Mouse (Mus musculus): ENCODE data around the gene Psenen. TPM values are rescaled to one million over a fixed set of nuclear protein-coding genes. Genes with fewer than 3 reads are reported as not detected.
A peak's percentile ranks its signal among the peaks of the same experiment; 100 is the strongest.

Gene Psenen
- total RNA-seq, 2 experiments from 2014 or later = 91.2 to 92.1 TPM

DNA sequence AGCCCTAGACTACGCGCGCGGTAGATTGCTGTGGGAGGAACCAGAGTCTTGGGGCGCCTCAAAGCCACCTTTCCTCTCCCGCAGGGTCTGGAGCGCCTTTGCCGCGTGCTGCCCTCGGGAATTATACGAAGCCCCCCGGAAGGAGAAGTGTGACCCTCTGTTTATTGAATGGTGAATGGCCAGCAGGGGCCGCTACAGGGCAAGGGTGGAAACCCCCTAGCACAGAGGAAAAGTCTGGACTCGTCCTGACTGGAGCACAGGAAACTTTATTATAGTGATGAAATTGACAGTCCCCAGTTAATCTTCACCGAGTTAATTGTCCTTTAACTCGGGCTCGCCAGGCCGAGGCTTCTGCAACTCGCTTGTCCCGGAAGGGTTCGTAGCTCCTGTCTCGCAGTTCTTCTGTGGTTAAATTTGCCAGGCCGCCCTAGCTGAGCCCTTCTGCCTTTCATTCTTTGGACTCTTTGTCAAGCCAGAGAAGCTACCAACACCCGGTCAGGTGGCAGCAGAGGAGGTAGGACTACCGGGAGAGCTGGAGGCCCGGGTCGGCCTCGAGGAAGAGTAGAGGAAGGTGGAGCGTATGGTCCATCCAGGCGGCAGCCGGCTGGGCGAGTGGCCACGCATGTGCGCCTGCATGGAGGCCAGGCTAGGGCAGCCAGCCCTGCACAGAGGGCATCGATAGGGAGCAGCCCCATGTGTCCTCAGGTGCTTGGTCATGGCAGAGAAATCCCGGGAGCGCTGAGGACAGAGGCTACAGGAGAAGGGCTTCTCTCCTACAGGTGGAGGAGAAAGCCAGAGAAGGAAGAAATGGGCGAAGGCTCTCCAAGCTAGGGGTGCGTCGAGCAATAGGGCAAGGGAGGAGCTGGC, 26.2 kb upstream of the Psenen start:
- peak; percentile 78 for DNase-seq

DNA sequence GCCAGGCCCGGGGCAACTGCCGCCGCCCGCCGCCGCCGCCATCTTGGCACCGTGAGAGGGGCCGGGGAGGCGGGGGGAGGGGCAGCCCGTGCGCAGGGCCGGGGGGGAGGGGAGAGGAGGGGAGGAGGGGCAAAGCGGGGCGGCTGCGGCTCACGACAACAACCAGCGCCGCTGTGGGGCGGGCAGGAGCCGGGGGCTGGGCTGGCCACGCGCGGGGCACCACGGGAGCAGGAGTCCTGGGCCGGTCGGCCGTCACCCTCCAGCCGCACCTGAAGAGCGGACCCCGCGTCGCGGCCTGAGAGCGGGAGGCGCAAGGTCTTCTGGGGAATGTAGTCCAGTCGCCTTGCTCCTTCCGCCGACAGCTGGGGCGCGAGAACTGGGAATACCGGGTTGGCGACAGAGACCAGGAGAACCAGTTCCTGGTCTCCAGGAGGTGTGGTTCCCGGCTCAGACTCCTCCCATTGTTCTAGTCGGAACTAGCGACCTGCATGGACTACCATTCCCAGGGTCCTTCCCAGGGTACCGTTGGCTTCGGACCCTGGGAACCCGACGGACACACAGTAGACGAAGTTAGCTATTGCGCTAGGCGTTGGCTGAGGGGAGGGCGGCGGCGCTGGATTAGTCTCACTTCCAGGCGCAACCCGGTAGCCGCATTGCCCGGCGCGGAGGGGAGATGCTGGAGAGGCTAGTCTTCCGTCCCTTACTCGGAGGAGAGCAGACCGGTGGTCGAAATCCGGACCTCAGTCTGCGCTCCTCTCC, 25.4 kb upstream of the Psenen start, which contains the start of gene Kmt2b:
Gene Kmt2b, minus strand, starts transcription at position 51 of the 759 bp plus-strand sequence.
- peak; percentile 98 for DNase-seq

DNA sequence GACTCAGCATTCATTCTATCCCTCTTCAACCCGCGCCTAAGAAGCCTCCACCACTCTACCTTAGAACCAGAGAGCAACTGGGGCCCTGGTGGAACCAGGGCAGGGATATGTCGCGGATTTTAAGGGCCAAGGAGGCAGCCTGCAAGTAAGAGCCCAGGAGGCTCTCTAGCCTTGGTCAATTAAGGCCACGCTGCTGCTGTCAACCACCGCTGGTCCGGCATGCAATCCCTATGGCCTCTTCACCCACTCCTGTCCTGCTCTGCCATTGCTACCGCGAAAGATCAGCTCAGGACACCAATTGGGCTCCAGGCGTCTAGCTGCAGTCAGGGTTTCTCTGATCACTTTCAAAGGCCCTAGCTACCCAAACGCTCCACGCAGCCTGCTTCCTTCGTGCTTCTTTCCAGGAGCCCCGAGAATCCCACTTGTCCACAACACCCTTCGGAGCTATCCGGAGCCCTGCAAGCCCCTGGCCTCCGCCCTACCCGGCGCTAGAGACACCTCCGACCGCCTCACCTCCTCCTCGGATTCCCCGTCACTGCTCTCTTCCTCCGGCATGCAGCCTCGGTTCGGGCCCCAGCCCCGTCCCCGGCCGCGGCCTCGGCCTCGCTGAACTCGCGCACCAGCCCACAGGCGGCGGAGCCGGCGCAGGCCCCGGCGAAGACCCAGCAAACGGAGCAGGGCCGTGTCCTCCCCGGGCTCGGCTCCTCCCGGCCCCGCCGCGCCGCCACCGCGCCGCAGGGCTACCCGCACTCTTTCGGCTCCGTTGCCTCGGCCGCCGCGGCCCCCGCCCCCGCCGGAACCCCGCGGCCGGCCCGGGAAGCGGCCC, 24.6 kb upstream of the Psenen start:
- DNase-seq = no peak

DNA sequence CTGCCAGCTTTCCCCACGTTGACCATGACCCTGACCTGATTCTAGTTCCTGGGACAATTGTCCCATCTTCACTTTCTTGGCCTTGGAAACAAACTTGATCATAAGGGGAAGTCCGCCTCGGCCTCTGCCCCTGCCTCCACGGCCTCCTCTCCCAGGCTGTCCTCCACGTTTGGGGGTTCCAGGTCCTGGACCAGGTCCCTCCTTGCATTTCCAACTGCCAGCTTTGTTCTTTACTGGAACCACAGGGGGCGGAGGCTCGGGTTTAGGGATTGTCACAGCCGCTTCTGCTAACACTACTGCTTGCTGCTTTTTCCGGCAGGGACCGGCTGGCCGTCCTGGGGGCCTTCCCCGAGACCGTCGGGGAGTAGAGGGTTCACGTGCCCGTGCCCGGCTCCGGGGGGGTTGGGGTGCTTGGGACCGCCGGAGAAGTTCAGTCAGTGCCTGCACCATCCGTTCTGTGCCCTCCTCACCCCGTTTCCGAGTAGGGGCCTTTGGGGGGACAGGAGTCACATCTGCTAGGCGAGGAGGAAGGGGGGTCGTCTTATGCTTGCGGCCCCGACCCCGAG, 23.1 kb upstream of the Psenen start:
- no peak for DNase-seq

DNA sequence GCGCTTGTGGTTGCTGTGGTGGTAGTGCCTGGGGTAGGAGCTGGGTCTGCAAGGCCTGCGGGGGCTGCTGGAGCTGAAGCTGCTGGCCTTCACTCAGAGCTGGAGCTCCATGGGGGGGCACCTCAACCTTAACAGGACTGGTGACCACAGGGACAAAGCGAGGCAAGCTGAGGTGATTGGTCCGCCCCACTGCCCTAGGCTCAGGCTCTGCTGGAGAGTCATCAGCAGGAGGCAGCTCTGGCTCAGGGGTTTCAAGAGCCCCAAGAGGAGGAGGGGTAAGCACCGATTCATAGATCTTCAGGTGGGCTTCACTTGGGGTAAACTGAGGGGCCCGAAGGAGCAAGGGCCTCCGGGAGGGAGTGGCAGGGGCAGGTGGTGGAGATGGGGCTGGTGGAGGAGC, 21.7 kb upstream of the Psenen start:
- no peak for DNase-seq

DNA sequence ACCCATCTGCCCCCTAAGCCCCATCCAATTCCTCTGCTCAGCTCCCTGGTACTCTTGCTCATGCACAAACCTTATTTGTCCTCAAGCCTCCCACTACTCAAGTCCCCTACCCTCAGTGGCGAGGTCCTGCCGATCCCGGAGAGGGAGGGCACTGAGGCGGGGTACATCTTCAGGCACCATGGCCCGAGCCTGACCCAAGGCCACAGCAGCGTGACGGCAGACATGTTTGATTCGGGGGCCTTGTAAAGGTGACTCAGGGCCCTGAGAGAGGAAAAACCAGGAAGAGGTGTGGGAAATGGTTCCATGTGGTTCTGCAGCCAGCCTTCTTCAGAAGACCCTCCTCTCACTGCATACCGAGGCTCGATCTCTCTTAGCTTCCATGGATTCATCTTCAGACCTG, 20.9 kb upstream of the Psenen start:
- no peak for DNase-seq

DNA sequence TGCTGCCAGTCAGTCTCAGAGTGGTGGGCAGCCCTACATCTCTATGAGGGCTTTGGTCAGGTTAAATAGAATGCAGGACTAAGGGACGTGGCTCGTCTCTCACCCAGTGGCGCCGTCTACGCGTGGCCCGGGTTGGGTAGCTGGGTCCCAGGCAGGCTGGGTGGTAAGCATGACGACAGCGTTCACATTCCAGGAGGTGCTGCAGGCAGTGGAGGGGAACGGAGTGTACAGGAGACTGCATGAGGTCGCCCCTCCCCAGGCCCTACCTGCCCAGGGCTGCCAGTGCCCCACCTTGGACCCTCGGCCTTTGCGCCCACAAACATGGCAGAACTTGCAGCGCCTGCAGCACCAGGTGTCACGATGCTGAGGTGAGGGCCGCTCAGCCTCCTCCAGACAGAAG, 18.1 kb upstream of the Psenen start:
- no peak for DNase-seq

DNA sequence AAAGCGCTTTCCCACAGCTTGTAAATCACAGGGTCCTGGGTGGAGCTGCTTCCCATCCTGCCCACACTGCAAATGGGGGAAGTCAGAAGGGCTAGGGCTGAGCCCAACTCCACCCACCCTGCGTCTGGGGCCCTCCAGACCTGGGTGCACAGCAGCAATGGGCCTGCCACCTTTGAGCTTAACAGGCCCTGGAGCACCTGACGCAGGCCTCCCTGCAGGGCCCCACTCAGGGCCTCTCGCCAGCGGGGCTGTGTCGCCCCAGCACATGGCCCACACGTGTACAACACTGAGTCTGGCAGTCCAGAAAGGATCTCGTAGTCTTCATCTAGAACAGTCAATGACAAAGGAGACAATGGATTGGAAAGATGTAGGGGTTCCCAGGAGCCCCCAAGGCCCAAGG, 16.5 kb upstream of the Psenen start:
- DNase-seq = no peak

DNA sequence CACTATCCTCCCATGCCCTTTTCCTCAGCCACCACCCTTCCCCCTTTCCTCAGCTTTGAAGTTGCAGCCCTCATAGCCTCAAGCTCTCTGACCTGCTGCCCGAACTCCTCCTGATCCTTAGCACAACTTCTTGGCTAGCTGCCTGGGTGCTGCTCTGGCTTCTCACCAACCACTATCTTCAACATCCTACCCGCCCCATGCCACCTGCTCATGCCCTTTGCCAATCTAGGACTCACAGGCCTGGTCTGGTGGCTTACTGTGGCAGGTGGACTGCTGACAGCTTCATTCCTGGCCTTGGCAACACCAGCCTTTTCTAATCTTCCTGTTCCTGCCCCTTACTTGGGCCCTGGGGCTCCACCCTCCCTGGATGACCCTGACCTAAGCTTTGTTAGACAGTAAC, 9.5 kb upstream of the Psenen start:
- peak; percentile 86 for DNase-seq

DNA sequence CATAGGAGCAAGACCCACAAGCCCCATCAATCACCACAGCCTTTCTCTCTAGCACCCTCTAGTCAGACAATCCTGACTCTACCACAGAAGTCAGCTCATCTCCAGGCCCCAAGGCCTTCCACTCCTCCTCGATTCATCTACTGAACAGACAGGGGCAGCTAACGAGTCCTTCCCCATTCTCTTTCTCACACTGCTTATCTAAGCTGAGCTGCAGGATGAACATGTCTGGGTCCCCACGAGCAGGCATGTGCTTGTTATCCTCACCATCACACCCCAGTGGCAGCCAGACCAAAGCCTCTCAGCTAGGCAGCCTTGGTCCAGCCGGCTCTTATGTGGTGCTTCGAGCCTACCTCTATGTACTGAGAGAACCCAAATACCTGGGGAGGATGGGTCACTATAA, 9.0 kb upstream of the Psenen start:
- DNase-seq = no peak

DNA sequence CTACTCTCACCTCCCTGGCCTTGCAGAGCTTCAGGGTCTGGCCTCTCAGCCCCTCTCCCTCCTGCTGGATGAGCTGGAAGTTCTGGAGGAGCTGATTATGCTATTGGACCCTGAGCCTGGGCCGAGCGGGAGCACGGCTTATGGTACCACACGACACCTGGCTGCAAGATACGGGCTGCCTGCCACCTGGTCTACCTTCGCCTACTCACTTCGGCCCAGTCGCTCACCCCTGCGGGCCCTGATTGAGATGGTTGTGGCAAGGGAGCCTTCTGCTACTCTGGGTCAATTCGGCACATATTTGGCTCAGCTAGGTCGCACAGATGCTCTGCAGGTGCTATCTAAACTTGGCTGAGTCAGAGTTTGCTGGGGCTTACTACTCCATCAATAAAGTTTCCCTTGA, 4.1 kb upstream of the Psenen start:
- DNase-seq = no peak

DNA sequence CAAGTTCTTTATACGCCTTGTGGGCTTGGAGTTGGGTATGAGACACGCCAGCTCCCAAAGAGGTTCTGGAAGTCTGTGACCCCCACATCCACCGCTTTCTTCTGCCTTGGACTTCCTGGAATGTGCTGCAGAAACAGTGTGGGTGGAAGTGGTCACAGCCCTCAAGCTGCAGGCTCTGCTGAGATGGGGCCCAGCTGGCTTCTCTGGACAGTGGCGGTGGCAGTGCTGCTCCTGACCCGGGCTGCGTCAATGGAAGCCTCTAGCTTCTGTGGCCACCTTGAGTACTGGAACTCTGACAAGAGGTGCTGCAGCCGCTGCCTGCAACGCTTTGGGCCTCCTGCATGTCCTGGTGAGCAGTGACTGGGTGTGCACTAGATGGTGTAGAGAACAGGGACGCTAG, 2.6 kb upstream of the Psenen start:
- DNase-seq = no peak

DNA sequence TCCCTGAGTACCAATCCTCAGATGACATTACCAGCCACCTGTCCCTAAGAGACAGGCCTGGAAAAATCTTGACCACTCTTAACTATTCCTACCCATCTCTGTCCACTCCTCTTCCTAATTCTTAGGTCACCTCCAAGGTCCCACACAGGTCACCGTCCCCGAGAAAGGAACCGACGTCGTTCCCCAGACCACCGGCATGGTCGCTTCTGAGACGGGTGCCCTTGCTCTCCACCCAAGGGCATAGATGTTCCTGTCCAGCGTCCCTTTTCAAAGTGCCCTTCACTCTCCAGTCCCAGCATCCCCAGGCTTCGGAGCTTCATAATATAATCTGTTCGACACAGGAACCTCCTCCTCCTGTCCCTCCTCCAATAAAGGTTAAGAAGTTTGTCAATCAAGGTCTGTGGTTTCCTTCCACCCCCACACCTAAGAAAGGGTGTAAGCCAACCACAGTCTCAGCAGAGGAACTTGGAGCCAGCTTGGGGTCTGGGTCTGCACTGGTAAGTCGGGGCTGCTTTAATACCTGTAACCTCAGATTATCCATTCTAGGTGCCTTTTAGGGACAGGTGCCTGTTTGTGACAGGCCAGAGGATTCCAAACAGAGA, 1.6 kb upstream of the Psenen start, which contains the start of gene Igflr1:
Gene Igflr1, plus strand, starts transcription at position 458 of the 602 bp plus-strand sequence.
- DNase-seq = no peak

DNA sequence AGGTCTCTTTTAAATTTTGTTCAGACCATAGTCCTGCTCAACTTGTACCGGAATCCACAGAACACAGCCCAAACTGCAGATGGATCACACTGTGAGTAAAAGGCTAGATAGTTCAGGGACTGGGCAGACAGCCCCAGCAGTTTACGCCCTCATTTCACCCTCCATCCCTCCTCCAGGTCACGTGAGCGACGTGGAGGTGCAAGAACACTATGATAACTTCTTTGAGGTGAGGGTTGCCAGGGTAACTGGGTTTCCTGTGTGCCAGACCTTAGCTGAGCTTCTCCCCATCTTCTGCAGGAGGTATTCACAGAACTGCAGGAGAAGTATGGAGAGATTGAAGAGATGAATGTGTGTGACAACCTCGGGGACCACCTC, 466 bp upstream of the Psenen start:
- DNase-seq = no peak

DNA sequence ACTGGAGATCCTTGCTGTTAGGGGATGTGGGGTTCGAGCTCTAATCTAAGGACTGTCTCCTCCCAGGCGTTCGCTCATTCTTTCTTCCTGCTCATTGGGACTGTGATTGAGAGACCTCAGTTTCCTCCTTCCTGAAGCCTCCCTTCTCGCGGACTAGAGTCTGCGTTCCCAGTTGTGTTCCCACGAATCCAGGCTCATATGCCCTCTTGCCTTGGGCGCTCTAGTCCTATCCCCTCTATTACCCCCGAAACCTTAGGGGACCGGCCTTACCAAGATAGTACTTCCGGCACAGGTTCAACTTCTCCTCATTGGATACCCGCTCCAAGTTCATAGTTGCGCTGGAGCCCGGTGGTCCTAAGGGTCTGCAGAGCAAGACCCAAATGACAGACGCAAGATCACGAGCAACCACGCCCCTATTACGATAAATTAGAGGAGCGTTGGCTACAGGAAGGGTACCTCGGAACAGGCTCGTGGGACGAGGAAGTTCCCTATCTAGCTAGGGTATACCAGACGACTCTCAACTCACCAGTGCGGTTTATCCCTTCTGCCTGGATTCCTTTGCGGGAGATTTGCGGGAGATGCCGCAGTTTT, 806 bp downstream of the Psenen start:
- no peak for DNase-seq

DNA sequence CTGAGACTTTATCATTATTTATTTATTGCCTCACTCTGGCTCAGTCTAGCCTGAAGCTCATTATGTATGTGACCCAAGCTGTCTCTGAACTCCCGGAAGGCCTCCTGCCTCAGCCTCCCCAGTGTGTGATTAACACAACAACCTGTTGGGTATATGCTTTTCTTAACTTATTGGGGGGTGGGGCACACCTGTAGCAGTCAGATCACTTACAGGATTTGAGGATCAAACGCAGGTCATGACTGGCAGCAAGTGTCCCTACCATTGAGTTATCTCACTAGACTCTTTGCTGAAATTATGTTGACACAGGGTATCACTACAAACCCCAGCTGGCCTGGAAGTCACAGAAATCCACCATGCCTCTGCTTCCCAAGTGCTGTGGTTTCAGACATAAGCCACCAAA, 3.1 kb downstream of the Psenen start:
- no peak for DNase-seq

DNA sequence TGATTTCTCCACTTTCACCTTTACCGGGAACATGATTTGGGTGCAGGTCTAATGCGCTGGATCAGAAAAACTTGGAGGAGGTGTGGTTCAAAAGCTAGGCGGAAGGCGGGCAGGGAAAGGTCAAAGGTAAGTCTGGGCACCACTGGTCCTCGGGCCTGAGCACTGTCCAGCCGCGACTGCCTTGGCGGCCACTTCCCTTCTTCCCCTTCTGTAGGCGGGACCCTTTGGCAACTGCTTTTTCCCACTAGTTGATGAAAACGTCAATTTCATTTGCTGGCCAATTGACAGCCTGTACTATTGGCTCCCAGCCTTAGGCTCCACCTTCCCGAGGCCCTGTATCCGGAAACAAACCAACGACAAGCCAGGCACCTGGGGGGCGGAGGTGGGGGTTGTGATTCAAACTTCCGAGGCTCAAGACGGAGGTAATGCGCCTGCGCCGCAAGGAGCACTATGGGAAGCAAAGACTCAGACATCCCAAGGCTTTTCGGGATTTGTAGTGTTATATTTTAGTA, 3.9 kb downstream of the Psenen start, which contains the start of gene Lin37:
Gene Lin37, minus strand, starts transcription at position 396 of the 512 bp plus-strand sequence.
- peak; percentile 97 for DNase-seq

DNA sequence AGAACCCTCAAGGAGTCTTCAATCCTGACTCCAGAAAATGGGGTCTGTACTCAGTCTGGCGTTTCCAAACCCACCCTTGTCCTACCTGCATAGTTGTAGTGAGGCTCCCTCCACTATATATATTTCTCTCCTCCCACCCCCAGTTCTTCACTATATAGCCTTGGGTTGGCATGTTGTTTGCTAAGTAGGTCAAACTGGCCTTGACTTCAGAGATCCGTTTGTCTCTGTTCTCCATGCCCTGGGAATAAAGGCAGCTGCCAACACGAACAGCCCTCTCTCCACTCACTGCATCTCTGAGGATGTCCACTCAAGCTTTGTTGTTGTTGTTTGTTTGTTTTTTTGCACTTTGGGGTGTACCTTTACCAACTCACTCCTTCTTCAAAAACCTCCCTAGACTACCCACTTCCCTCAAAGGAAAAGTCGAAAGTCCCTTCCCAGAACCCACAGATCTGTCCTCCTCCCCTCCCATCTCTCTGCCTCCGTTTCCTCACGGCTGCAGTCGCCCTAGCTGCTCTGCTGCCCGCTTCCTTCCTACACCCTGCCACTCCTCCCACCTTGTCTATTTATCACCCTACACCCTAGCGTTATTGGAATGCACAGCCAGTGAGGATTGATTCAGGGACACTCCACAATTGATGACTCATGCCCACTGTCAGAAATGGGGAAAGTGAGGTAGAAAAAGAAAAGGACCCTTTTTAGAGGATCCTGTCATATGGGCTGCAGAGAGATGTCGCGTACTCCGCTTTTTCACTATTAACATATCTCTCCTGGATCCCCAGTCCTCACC, 4.6 kb downstream of the Psenen start:
- DNase-seq = no peak

DNA sequence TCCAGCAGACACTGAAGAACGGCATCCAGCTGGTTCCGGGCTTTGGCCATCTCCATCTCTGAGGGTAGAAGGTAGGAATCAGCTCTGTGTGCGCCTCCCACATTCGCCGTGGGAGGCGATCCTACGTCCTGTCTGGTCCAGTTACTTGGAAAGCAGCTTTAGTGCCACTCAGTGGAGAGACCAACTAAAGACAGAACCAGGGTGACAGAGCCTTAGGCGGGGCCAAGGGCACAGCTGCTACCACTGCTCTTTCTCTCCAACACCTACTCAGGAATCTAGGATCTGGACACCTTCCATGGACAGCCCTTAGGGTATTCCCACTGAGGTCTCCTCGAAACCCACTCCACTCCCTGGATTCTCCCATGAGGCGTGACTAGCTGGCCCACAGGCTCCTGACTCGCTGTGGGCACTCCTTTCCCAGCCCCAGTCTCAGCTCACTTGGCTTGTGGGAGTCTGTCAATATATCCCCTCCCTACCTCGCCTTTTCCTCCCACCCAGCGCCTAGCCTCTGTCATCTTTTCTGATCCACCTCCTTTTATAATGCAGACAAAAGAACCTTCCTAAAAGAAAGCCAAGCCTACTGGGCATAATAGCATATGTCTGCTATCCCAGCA, 5.4 kb downstream of the Psenen start:
- no peak for DNase-seq

Data from gastrocnemius, postnatal 25 days (tissue).